Mouse (Mus musculus) liver, postnatal 0 days (tissue): ENCODE data around the gene Zwint.

Experiments used
- CTCF ChIP-seq: sonication (generic); IDR thresholded peaks from 2 replicates; pipeline ENCODE4 v1.5.1; 2016; ENCODE audit warnings: antibody characterized with exemption, low read depth
- EP300 ChIP-seq: IDR thresholded peaks from 2 replicates; pipeline ENCODE4 v1.6.1; 2016; ENCODE audit warnings: antibody characterized with exemption, low read depth, mild to moderate bottlenecking

- no peak for TF ChIP-seq CTCF
- TF ChIP-seq EP300 = 0 out of 2 replicates have a peak, but pooled peaks have one; percentile 26
These were observed 34.1 kb upstream of the Zwint start for GRCm38 (mm10) chr10:72620527-72620926.
